Mouse (Mus musculus) midbrain, embryonic 13.5 days (tissue): ENCODE data around the gene Rps19. TPM values are rescaled to one million over a fixed set of nuclear protein-coding genes. Genes with fewer than 3 reads are reported as not detected.
"Not testable (repeated sequence)": the region's sequence is repeated elsewhere in the genome, so short reads cannot be mapped to it uniquely, and the experiment has no call there.

Experiments
- ATAC-seq: fragments of 200-750 bp; cut with Nextera tagmentation; 2 replicates; pipeline ENCODE4 v1.8.0; 2017; ENCODE audit warnings: mild to moderate bottlenecking, moderate TSS enrichment, moderate library complexity
- H3K27ac ChIP-seq: fragments of 300-500 bp; sonication (generic); 2 replicates; pipeline ENCODE4 v1.5.1; 2015; ENCODE audit warnings: inconsistent platforms, mild to moderate bottlenecking, moderate library complexity
- H3K27me3 ChIP-seq: fragments of 300-500 bp; sonication (generic); 2 replicates; pipeline ENCODE4 v1.6.1; 2015; ENCODE audit warnings: mild to moderate bottlenecking, inconsistent platforms
- H3K36me3 ChIP-seq: fragments of 300-500 bp; sonication (generic); 2 replicates; pipeline ENCODE4 v1.6.1; 2015; ENCODE audit warnings: mild to moderate bottlenecking, inconsistent platforms
- H3K4me1 ChIP-seq: fragments of 300-500 bp; sonication (generic); replicated peaks from 2 replicates; pipeline ENCODE4 v1.6.1; 2015; ENCODE audit warnings: inconsistent platforms
- H3K4me2 ChIP-seq: fragments of 300-500 bp; sonication (generic); replicated peaks from 2 replicates; pipeline ENCODE4 v1.6.1; 2015; ENCODE audit warnings: moderate library complexity, mild to moderate bottlenecking, inconsistent platforms
- H3K4me3 ChIP-seq: fragments of 300-500 bp; sonication (generic); replicated peaks from 2 replicates; pipeline ENCODE4 v1.5.1; 2015; ENCODE audit warnings: mild to moderate bottlenecking, inconsistent platforms
- H3K9ac ChIP-seq: fragments of 300-500 bp; sonication (generic); replicated peaks from 2 replicates; pipeline ENCODE4 v1.6.1; 2015; ENCODE audit warnings: mild to moderate bottlenecking, inconsistent platforms
- H3K9me3 ChIP-seq: fragments of 300-500 bp; sonication (generic); 2 replicates; pipeline ENCODE4 v1.6.1; 2016; ENCODE audit warnings: mild to moderate bottlenecking, inconsistent platforms
- WGBS: fragments of 180-500 bp; shearing (Covaris S2); methylation state at CpG from one replicate; pipeline ENCODE4 v1.1.7; 2015; 5-methylcytosine and 5-hydroxymethylcytosine counted together
- polyA plus RNA-seq: library from polyadenylated mRNA; unstranded; fragments of >200 nt; fragmentation: Nextera tagmentation; extraction: Ambion mirVana; gene quantifications from 2 replicates; pipeline ENCODE4 v1.2.1, GENCODE M21; 2015

The Rps19 gene
- 1,308 and 1,443 TPM in 2 replicates for polyA plus RNA-seq

DNA sequence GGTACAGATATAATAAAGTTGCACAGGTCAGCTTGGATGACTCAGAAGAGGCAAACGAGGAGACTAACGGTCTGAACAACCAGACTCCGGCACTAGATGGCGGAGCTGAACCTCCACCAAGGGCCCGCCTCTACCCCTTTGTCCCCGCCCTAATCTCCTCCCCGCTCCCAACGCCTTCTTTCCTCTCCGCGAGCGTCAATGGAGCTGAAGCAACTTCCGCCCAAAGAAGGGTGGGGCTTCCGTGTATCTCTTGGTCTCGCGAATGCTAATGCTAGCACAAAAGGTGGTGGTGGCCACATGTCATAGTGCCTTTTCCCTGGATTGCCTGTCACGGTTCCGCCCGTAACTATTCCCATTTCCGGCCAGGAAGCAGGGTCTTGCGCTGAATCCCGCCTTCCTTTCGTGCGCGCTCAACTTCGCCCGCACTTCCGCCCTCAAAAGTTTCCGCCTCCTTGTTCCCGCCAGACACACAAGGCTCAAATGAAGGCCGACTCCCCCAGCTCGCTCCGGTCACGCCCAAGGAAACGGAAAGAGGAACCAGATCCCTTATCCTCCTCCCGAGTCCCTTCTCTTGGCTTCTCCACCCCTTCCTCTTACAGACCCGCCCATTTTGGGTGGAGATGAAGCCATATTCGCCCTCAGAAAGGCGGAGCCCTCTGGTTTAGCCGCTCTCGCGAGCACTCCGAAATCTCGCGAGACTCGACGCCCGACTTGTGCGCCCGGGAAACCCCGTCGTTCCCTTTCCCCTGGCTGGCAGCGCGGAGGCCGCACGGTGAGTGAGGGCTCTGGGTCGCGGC lies at the start of gene Rps19:
Gene Rps19, plus strand, starts transcription at position 476 of the 797 bp plus-strand sequence.
- H3K36me3 ChIP-seq = peaks cover 35% of the 10 kb centered on the region
- peak within 1 kb of the TSS; percentile 92 for H3K4me2 ChIP-seq
- H3K27ac ChIP-seq = peak within 1 kb of the TSS; percentile 82
- H3K27me3 ChIP-seq = no peaks in the 10 kb centered on the region
- H3K9ac ChIP-seq = peak within 1 kb of the TSS; percentile 100
- no peaks in the 10 kb centered on the region for H3K9me3 ChIP-seq
- H3K4me3 ChIP-seq = peak within 1 kb of the TSS; percentile 97
- peaks cover 33% of the 10 kb centered on the region for H3K4me1 ChIP-seq
- WGBS = under 1% methylated on average over 55 of the region's 57 CpGs
- peak; percentile 94 for ATAC-seq

DNA sequence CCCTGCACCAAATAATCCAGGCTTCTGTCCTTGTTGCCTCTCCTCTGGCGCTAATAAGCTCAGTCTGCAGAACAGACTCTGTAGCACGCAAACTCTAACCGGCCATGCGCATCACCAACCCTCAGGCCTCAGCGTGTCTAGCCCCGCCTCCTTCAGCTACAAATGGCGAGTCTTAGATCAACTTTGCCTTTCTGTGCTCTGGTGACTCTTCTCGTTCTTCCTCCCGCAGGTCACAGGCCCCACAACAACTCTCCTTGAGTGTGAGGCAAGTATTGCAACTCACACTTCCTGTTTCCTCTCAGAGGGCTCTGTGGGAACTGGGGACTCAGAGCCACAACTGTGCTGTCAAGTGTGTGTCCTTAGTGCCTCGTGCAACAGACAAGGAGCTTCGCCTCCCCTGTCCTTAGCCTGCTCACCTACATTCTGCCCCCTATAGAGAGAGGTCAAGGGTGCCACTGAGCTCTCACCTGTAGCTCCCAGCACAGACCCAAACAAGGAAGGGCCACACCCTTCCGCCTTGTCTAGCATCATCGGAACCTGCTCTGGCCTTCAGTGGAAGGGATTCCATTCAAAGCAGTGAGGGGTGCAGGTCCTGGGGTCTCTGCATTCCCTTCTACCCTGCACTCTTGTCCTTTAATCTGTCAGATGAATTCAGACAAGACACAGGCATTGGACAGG lies 45.3 kb upstream of the Rps19 start:
- ATAC-seq, H3K9ac ChIP-seq, H3K4me1 ChIP-seq, H3K36me3 ChIP-seq, H3K27ac ChIP-seq, H3K4me3 ChIP-seq, H3K9me3 ChIP-seq, H3K27me3 ChIP-seq, H3K4me2 ChIP-seq: not testable (repeated sequence)
- 66% methylated on average over 11 of the region's 13 CpGs for WGBS

DNA sequence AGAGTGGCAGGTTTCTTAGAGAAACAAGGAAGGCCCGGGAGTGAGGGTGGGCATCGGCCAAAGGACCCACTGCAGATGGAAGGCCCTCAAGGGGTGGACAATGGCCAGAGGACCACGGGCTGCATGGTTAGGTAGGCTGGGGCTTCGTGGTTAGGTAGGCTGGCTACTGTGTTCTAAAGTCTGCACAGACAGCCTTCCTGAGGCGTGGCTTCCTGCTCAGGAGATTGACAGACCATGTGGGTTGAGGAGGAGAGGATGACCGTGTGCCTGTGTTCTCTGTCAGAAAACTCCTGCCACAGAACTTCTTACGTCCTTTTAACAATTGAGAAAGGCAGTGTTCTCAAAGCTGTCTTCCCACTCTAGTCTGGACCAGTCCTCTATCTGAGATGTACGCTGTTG lies 44.8 kb upstream of the Rps19 start:
- H3K4me3 ChIP-seq = no peak overlapping the region
- H3K27ac ChIP-seq = no peak overlapping the region
- 83% methylated on average over 8 of the region's 8 CpGs for WGBS
- no peak overlapping the region for H3K4me2 ChIP-seq
- no peak for ATAC-seq
- no peaks in the 10 kb centered on the region for H3K9me3 ChIP-seq
- no peaks in the 10 kb centered on the region for H3K27me3 ChIP-seq
- H3K4me1 ChIP-seq = no peaks in the 10 kb centered on the region
- no peak overlapping the region for H3K9ac ChIP-seq
- no peaks in the 10 kb centered on the region for H3K36me3 ChIP-seq

DNA sequence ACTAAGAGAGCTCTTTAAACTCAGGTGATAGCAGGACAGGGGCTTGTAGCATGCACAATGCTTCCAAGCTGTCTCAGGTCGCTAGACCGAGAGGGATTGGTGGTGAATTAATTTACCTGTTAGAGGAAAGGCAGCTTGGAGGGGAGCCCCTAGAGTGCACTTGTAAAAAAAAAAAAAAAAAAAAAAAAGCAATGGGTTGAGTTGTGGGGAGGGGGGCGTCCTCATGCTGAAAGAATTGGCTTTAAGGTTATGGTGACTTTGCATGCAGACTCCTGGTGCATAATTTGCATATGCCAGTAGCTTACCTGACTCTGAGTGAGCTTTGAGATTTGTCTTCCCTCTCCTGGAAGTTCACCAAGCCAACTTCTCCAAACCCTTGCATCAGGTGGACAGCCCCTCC lies 43.8 kb upstream of the Rps19 start:
- Histone ChIP-seq H3K9me3 (no peaks in the 10 kb centered on the region), H3K4me3 (no peak overlapping the region), H3K27ac (no peak overlapping the region), H3K36me3 (no peaks in the 10 kb centered on the region), H3K9ac (no peak overlapping the region), H3K4me2 (no peak overlapping the region), H3K4me1 (no peaks in the 10 kb centered on the region), H3K27me3 (no peaks in the 10 kb centered on the region)
- no peak for ATAC-seq
- 59% methylated on average over 3 of the region's 3 CpGs for whole genome bisulfite sequencing

DNA sequence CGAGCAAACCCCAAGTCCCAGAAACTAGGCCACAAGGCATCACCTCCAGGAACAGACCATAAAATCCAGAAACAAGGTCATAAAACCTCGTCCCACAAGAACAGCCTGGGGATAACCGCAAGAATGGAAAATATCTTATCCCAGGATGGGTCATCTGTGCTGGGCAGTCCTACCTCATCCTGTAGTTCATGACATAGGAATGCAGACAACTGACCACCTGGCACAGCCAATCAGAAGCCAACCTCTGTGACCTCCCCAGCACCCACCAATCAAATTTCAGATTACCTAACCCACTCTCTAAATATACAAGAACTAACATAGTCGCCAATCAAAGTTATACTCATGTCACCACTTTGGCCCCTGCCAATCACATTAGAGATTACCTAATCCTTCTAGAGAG lies 43.2 kb upstream of the Rps19 start:
- WGBS = 79% methylated on average over 4 of the region's 4 CpGs
- no peaks in the 10 kb centered on the region for H3K9me3 ChIP-seq
- H3K27ac ChIP-seq = no peak overlapping the region
- no peak overlapping the region for H3K4me3 ChIP-seq
- no peak overlapping the region for H3K4me2 ChIP-seq
- H3K9ac ChIP-seq = no peak overlapping the region
- H3K36me3 ChIP-seq = no peaks in the 10 kb centered on the region
- no peak for ATAC-seq
- no peaks in the 10 kb centered on the region for H3K4me1 ChIP-seq
- no peaks in the 10 kb centered on the region for H3K27me3 ChIP-seq

DNA sequence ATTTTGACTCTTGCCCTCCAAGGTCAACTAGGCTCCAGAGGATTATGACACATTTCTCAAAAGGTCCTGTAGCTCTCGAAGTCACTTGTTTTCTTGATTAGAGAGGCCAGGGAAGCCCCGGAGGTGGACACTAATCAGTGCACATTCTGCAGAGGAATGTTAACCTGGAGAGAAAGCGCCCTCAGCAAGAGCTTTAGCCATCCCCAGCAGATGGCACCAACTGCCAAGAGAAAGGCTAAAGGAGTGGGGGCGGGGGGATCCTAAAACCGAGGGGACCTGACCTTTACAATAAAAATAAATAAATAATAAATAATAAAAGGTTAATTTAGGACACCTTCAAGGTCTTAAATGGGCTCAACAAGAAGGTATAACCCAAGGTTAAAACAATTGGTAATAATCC lies 40.0 kb upstream of the Rps19 start:
- no peaks in the 10 kb centered on the region for H3K36me3 ChIP-seq
- no peak overlapping the region for H3K9ac ChIP-seq
- no peaks in the 10 kb centered on the region for H3K4me1 ChIP-seq
- H3K9me3 ChIP-seq = no peaks in the 10 kb centered on the region
- H3K4me2 ChIP-seq = no peak overlapping the region
- 41% methylated on average over 5 of the region's 5 CpGs for WGBS
- H3K27ac ChIP-seq = no peak overlapping the region
- no peaks in the 10 kb centered on the region for H3K27me3 ChIP-seq
- no peak for ATAC-seq
- no peak overlapping the region for H3K4me3 ChIP-seq

DNA sequence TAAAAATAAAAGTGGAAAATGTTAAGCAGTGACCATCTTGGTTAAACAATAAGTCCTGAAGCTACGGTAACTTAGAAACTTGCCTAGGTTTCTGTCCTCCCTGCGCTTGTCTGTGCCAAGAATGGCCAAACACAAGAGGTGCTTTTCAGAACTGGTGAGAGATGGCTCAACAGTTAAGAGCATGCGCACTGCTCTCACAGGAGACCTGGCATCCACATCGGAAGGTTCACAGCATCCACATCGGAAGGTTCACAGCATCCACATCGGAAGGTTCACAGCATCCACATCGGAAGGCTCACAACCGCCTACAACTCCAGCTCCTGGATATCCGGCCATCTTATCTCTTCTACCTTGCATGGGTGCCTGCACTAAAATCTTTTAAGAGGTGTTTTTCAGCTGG lies 39.0 kb upstream of the Rps19 start:
- no peak overlapping the region for H3K9ac ChIP-seq
- WGBS = 83% methylated on average over 9 of the region's 9 CpGs
- ATAC-seq = no peak
- no peaks in the 10 kb centered on the region for H3K36me3 ChIP-seq
- H3K4me2 ChIP-seq = no peak overlapping the region
- no peaks in the 10 kb centered on the region for H3K27me3 ChIP-seq
- 0 out of 2 replicates have a peak, but pooled peaks cover 2% of the 10 kb centered on the region for H3K4me1 ChIP-seq
- H3K27ac ChIP-seq = no peak overlapping the region
- H3K9me3 ChIP-seq = no peaks in the 10 kb centered on the region
- no peak overlapping the region for H3K4me3 ChIP-seq

DNA sequence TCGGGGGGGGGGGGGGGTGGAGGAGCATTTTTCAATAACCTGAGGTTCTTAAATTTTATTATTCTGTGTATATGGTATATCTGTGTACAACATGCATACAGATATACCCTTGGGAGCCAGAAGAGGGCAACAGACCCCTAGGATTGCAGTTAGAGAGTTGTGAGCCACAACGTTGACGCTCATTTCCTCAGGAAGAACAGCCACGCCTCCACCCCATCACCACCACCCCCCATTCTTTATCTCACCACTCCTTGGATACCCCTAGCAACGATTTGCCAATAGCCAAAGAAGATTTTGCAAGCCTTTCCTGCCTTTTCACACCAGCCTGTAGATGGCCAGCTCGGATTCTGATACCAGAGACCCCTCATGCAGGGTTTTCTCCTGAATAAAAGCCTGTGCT lies 38.5 kb upstream of the Rps19 start:
- Histone ChIP-seq H3K9me3 (no peaks in the 10 kb centered on the region), H3K36me3 (no peaks in the 10 kb centered on the region), H3K4me3 (no peak overlapping the region), H3K9ac (no peak overlapping the region), H3K27ac (no peak overlapping the region), H3K4me1 (0 out of 2 replicates have a peak, but pooled peaks cover 4% of the 10 kb centered on the region), H3K4me2 (no peak overlapping the region), H3K27me3 (no peaks in the 10 kb centered on the region)
- no peak for ATAC-seq
- WGBS = 1% methylated on average over 6 of the region's 6 CpGs

DNA sequence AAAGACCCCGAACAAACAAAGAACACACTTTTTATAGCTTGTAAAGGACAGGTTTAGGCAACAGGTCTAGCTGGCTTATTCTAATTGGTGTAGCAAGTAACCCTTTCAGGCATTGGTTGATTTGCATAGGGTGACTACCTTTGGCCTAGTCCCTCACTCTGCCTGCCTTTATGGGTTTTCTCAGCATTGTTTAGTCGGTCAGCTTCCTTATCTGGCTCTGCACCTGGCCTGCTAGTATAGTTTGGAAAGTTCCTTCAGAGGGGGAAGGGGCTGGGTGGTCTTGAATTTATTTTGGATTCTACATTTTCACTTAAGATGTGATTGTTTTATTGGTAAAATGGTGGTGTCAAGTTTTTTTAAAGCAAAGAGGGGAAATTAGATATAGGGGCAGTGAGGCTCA lies 37.6 kb upstream of the Rps19 start:
- ATAC-seq, H3K4me2 ChIP-seq, H3K27me3 ChIP-seq, H3K4me1 ChIP-seq, H3K36me3 ChIP-seq, H3K27ac ChIP-seq, H3K4me3 ChIP-seq, H3K9ac ChIP-seq, H3K9me3 ChIP-seq: not testable (repeated sequence)
- WGBS = 41% methylated on average over 2 of the region's 2 CpGs

DNA sequence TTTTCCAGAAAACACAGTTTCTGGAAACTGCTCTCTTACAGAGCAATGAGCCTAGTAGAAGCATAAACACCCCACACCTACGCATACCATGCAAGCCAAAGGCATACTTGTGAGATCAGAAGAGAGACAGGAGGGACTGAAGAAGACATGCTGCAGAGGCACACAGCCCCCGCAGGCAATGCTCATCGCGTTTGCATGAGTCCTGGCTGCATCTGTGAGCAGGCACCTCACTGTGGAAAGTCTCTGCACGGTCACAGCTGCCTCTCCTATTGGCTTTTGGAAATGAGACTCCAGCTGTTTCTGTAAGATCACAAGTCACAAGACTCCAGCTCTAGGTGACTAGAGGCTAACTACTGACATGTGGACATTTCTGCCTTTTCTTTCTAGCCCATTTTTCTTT lies 34.0 kb upstream of the Rps19 start:
- H3K36me3 ChIP-seq = no peaks in the 10 kb centered on the region
- H3K4me3 ChIP-seq = no peak overlapping the region
- H3K27ac ChIP-seq = no peak overlapping the region
- no peak overlapping the region for H3K9ac ChIP-seq
- 0 out of 2 replicates have a peak, but pooled peaks cover 6% of the 10 kb centered on the region for H3K4me1 ChIP-seq
- no peaks in the 10 kb centered on the region for H3K9me3 ChIP-seq
- H3K4me2 ChIP-seq = no peak overlapping the region
- 24% methylated on average over 5 of the region's 5 CpGs for WGBS
- no peaks in the 10 kb centered on the region for H3K27me3 ChIP-seq
- ATAC-seq = no peak

DNA sequence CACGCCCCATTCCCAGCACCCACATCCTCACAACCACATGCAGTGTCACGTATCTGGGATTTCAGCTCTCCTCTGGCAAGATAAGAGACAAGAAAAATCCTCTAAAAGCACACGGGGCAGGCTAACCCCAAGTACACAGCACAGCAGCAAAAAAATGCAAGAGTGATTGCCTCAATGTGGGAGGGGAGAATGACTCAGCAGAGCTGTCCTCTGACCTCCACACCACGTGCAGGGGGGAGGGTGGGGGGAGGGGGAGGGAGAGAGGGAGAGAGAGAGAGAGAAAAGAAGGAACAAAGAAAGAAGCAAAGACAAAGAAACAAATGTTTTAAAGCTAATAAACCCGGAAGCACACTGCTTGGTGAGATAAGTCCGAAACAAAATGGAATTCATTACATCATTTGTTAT lies 33.3 kb upstream of the Rps19 start:
- H3K9ac ChIP-seq = no peak overlapping the region
- H3K9me3 ChIP-seq = no peaks in the 10 kb centered on the region
- 0 out of 2 replicates have a peak, but pooled peaks cover 6% of the 10 kb centered on the region for H3K4me1 ChIP-seq
- H3K4me3 ChIP-seq = no peak overlapping the region
- 43% methylated on average over 6 of the region's 6 CpGs for WGBS
- ATAC-seq = no peak
- no peaks in the 10 kb centered on the region for H3K27me3 ChIP-seq
- no peaks in the 10 kb centered on the region for H3K36me3 ChIP-seq
- no peak overlapping the region for H3K4me2 ChIP-seq
- H3K27ac ChIP-seq = no peak overlapping the region

DNA sequence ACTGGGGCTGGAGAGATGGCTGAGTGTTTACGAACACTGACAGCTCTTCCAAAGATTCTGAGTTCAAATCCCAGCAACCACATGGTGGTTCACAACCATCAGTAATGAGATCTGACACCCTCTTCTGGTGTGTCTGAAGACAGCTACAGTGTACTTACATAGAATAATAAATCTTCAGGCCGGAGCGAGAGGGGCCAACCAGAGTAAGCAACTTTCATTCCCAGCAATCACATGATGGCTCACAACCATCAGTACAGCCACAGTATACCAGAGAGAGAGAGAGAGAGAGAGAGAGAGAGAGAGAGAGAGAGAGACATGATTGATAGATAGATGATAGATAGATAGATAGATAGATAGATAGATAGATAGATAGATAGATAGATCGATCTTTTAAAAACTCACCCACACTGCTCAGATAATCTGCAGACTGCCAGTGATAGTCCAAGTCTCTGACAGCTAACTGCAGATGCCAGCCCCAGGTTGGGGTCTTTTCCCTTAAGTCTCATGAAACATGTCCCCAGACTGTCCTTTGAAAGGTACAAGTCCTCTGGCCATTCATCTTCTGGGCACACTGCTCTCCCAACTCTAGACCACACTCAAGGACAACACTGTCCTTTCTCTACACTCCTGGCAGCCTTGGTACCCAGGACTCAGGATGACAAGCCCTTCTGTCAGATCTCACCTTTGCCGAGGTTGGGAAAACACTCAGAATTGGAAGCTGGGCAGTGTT lies 32.4 kb upstream of the Rps19 start:
- no peaks in the 10 kb centered on the region for H3K27me3 ChIP-seq
- no peaks in the 10 kb centered on the region for H3K9me3 ChIP-seq
- H3K4me2 ChIP-seq = no peak overlapping the region
- H3K9ac ChIP-seq = no peak overlapping the region
- H3K4me1 ChIP-seq = peaks cover 6% of the 10 kb centered on the region; the same call in 1 of the 2 replicates
- WGBS = 88% methylated on average over 5 of the region's 5 CpGs
- no peak for ATAC-seq
- no peak overlapping the region for H3K4me3 ChIP-seq
- H3K27ac ChIP-seq = no peak overlapping the region
- no peaks in the 10 kb centered on the region for H3K36me3 ChIP-seq
